Mouse (Mus musculus) kidney, adult 2 months (tissue): ENCODE measurements around the gene Magi1.
"Not testable (repeated sequence)": the region's sequence is repeated elsewhere in the genome, so short reads cannot be mapped to it uniquely, and the experiment has no call there.

Source experiments
- CTCF ChIP-seq: fragments of 200-500 bp; conservative IDR thresholded peaks from 2 replicates; pipeline ENCODE4 v1.5.1; 2011; ENCODE audit warnings: low read depth, mild to moderate bottlenecking, control low read depth, low read length, moderate library complexity, mixed read lengths; ENCODE audit not compliant: insufficient read depth, insufficient read length
- POLR2A ChIP-seq: fragments of 200-500 bp; IDR thresholded peaks from one replicate; pipeline ENCODE4 v1.6.1; 2011; ENCODE audit warnings: low read depth, low read length, control low read depth

DNA sequence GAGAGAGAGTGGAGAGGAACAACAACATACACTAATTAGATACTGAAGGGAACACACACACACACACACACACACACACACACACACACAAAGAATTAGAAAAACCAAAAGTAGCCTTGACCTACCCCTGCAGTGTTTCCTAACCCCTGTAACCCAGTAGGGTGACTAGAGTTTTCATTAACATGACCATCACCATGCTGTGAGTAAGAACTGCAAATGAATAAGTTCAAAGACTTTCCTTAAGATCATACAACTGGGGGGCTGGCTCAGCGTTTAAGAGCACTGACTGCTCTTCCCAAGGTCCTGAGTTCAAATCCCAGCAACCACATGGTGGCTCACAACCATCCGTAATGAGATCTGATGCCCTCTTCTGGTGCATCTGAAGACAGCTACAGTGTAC is 280.1 kb downstream of the Magi1 start:
- TF ChIP-seq POLR2A, CTCF: not testable (repeated sequence)
